Mouse (Mus musculus): ENCODE measurements around the gene Atrn.

GRCm38 (mm10) chr2:131066342-131066741, 160.0 kb downstream of the Atrn start:
- TF ChIP-seq CTCF (IDR thresholded peaks at IDR 0.05; ENCODE audit: low read depth) = no peak
- no peak for TF ChIP-seq EP300 (IDR thresholded peaks at IDR 0.05; ENCODE audit: low read depth)

Data from liver, embryonic 14.5 days (tissue).